Mouse (Mus musculus) pancreas, adult 10 weeks (tissue): ENCODE data around the gene Psg18. TPM values are rescaled to one million over a fixed set of nuclear protein-coding genes. Genes with fewer than 3 reads are reported as not detected.

ENCODE experiments used
- polyA plus RNA-seq: library from polyadenylated mRNA; stranded (reverse); fragments of 350-450 nt; fragmentation: Illumina TruSeq; extraction: RNeasy Lipid Tissue Mini Kit (QIAGEN cat#74804); gene quantifications from one replicate; pipeline ENCODE4 v1.2.3, GENCODE M21; 2015; ENCODE audit warnings: low read depth, low replicate concordance; ENCODE audit not compliant: insufficient read depth

The Psg18 gene
- polyA plus RNA-seq: not detected

GRCm38 (mm10) chr7:18354909-18355308 is at the start of gene Psg18:
Gene Psg18, minus strand, starts transcription at chr7:18355009.

Other genes with a start within 250 kb of the Psg18 start
- gene Igfl3, start 178.5 kb downstream of the Psg18 start, polyA plus RNA-seq: not detected
- not detected for gene Mill1, start 109.7 kb downstream of the Psg18 start, polyA plus RNA-seq
- not detected for gene Psg28, start 77.0 kb upstream of the Psg18 start, polyA plus RNA-seq
- not detected for gene Psg26, start 129.2 kb upstream of the Psg18 start, polyA plus RNA-seq
- gene Psg25, start 177.3 kb upstream of the Psg18 start, polyA plus RNA-seq: not detected
- gene Psg27, start 212.3 kb upstream of the Psg18 start, polyA plus RNA-seq: not detected